Mouse (Mus musculus): ENCODE measurements around the gene Zfp143. TPM values are rescaled to one million over a fixed set of nuclear protein-coding genes. Genes with fewer than 3 reads are reported as not detected.

The Zfp143 gene
- polyA plus RNA-seq, 1 experiment from 2014 or later, result 15.5 TPM

Other genes with a start within 250 kb of the Zfp143 start
- 2.5 and 2.9 TPM in 2 replicates for gene Scube2, start 195.5 kb upstream of the Zfp143 start, polyA plus RNA-seq (2015; fragmentation: Nextera tagmentation; extraction: Ambion mirVana)
- gene Dennd5a, start 100.7 kb upstream of the Zfp143 start, polyA plus RNA-seq (2015; fragmentation: Nextera tagmentation; extraction: Ambion mirVana), result 16.3 and 18.0 TPM in 2 replicates
- gene Tmem41b, start 74.3 kb upstream of the Zfp143 start, polyA plus RNA-seq (2015; fragmentation: Nextera tagmentation; extraction: Ambion mirVana), result 88.6 and 98.5 TPM in 2 replicates
- gene Ipo7, start 42.9 kb upstream of the Zfp143 start, polyA plus RNA-seq (2015; fragmentation: Nextera tagmentation; extraction: Ambion mirVana), result 38.9 and 39.1 TPM in 2 replicates
- 14.3 and 16.6 TPM in 2 replicates for gene Wee1, start 60.8 kb downstream of the Zfp143 start, polyA plus RNA-seq (2015; fragmentation: Nextera tagmentation; extraction: Ambion mirVana)
- gene Swap70, start 160.5 kb downstream of the Zfp143 start, polyA plus RNA-seq (2015; fragmentation: Nextera tagmentation; extraction: Ambion mirVana), result 28.4 and 28.5 TPM in 2 replicates